Mouse (Mus musculus) retina, adult 2 months (tissue): Measurements from ENCODE around the gene Fam92b.

Experiments
- DNase-seq: peaks from one replicate; pipeline ENCODE4 v3.0.0-alpha.2; 2012; ENCODE audit warnings: low read depth, low spot score

The Fam92b gene

GRCm38 (mm10) chr8:120190107-120190809 lies 13.0 kb upstream of the Fam92b start:
- no peak for DNase-seq

GRCm38 (mm10) chr8:120189440-120189839 lies 12.2 kb upstream of the Fam92b start:
- DNase-seq: no peak

- DNase-seq: no peak
Measured at GRCm38 (mm10) chr8:120188510-120188909, 11.2 kb upstream of the Fam92b start.

GRCm38 (mm10) chr8:120186454-120186853 lies 9.2 kb upstream of the Fam92b start:
- no peak for DNase-seq

GRCm38 (mm10) chr8:120184850-120185792 lies 7.9 kb upstream of the Fam92b start:
- no peak for DNase-seq

GRCm38 (mm10) chr8:120184366-120184765 lies 7.1 kb upstream of the Fam92b start:
- DNase-seq: no peak

- no peak for DNase-seq
Measured at GRCm38 (mm10) chr8:120181861-120182414, 4.7 kb upstream of the Fam92b start.

- no peak for DNase-seq
Measured at GRCm38 (mm10) chr8:120181274-120181673, 4.0 kb upstream of the Fam92b start.

GRCm38 (mm10) chr8:120180445-120180970 lies 3.2 kb upstream of the Fam92b start:
- DNase-seq: no peak

- DNase-seq: peak; percentile 82
Measured at GRCm38 (mm10) chr8:120179027-120179431, 1.8 kb upstream of the Fam92b start.

GRCm38 (mm10) chr8:120178124-120178514 lies 853 bp upstream of the Fam92b start:
- no peak for DNase-seq

GRCm38 (mm10) chr8:120176605-120177004 lies 661 bp downstream of the Fam92b start:
- DNase-seq: no peak

- DNase-seq: no peak
Measured at GRCm38 (mm10) chr8:120174606-120175005, 2.7 kb downstream of the Fam92b start.

- DNase-seq: no peak
Measured at GRCm38 (mm10) chr8:120173195-120173594, 4.1 kb downstream of the Fam92b start.

- DNase-seq: no peak
Measured at GRCm38 (mm10) chr8:120169119-120169518, 8.1 kb downstream of the Fam92b start.

- no peak for DNase-seq
Measured at GRCm38 (mm10) chr8:120167821-120168220, 9.4 kb downstream of the Fam92b start.

- DNase-seq: no peak
Measured at GRCm38 (mm10) chr8:120167136-120167535, 10.1 kb downstream of the Fam92b start.

GRCm38 (mm10) chr8:120164026-120164425 lies 13.2 kb downstream of the Fam92b start:
- no peak for DNase-seq

- DNase-seq: no peak
Measured at GRCm38 (mm10) chr8:120163376-120163775, 13.9 kb downstream of the Fam92b start.

GRCm38 (mm10) chr8:120162404-120162752 lies 14.9 kb downstream of the Fam92b start:
- DNase-seq: no peak

- DNase-seq: no peak
Measured at GRCm38 (mm10) chr8:120161658-120162403, 15.4 kb downstream of the Fam92b start.
